In genomic region chr9:45954294-45955106, GRCm38 (mm10) we compare ENCODE assay signal across 8 mouse cellular contexts. TPM values are rescaled to one million over a fixed set of nuclear protein-coding genes. Genes with fewer than 3 reads are reported as not detected.
DNase-seq lines count a peak whose midpoint lies in the region; ATAC-seq and TF ChIP-seq lines count a peak whose summit lies in the region.

No protein-coding gene starts in this region.

- H3K9me3 ChIP-seq in limb, embryonic 14.5 days (ENCODE audit: control insufficient read depth, low read length), result no peaks in the 10 kb centered on the region
- H3K9me3 ChIP-seq in midbrain, embryonic 15.5 days, result no peaks in the 10 kb centered on the region
- H3K9me3 ChIP-seq in stomach, embryonic 14.5 days (ENCODE audit: control insufficient read depth, low read depth, low read length), result no peaks in the 10 kb centered on the region

- no peak for TF ChIP-seq CTCF in thymus, adult 2 months (IDR thresholded peaks at IDR 0.05; ENCODE audit: borderline replicate concordance, control insufficient read depth, extremely low read depth, insufficient read depth, low read length, poor library complexity)

- H3K4me3 ChIP-seq in thymus, adult 2 months (ENCODE audit: control insufficient read depth, insufficient read depth, low read length), result peak overlapping the region; percentile 94
- peak overlapping the region; percentile 93 for H3K4me3 ChIP-seq in limb, embryonic 14.5 days (replicated peaks; ENCODE audit: low read length)
- H3K4me3 ChIP-seq in midbrain, embryonic 15.5 days, result peak overlapping the region; percentile 88
- peak overlapping the region; percentile 70 for H3K4me3 ChIP-seq in stomach, embryonic 14.5 days (ENCODE audit: low read depth, low read length)

- peaks cover 19% of the 10 kb centered on the region for H3K4me1 ChIP-seq in thymus, adult 2 months (replicated peaks; ENCODE audit: control insufficient read depth, insufficient read depth, low read length)
- H3K4me1 ChIP-seq in limb, embryonic 14.5 days (ENCODE audit: control insufficient read depth, insufficient read depth, low read length), result peaks cover 15% of the 10 kb centered on the region
- peaks cover 32% of the 10 kb centered on the region for H3K4me1 ChIP-seq in midbrain, embryonic 15.5 days
- peaks cover 14% of the 10 kb centered on the region for H3K4me1 ChIP-seq in stomach, embryonic 14.5 days (ENCODE audit: control insufficient read depth, insufficient read depth, low read length)

- no peaks in the 10 kb centered on the region for H3K27me3 ChIP-seq in thymus, adult 2 months (ENCODE audit: control insufficient read depth, insufficient read depth, low read length)
- H3K27me3 ChIP-seq in limb, embryonic 14.5 days (ENCODE audit: control insufficient read depth, insufficient read depth, low read length), result no peaks in the 10 kb centered on the region
- no peaks in the 10 kb centered on the region for H3K27me3 ChIP-seq in midbrain, embryonic 15.5 days (replicated peaks)
- H3K27me3 ChIP-seq in stomach, embryonic 14.5 days (ENCODE audit: control insufficient read depth, insufficient read depth, low read length), result no peaks in the 10 kb centered on the region

- H3K4me2 ChIP-seq in limb, embryonic 14.5 days (replicated peaks; ENCODE audit: low read depth, low read length, severe bottlenecking), result peak overlapping the region; percentile 83
- peak overlapping the region; percentile 95 for H3K4me2 ChIP-seq in midbrain, embryonic 15.5 days
- peak overlapping the region; percentile 85 for H3K4me2 ChIP-seq in stomach, embryonic 14.5 days (replicated peaks; ENCODE audit: low read depth, low read length)

- WGBS in thymus, adult 2 months, result under 1% methylated on average over 62 of the region's 63 CpGs
- WGBS in limb, embryonic 14.5 days, result 1% methylated on average over 53 of the region's 63 CpGs
- under 1% methylated on average over 59 of the region's 63 CpGs for WGBS in midbrain, embryonic 15.5 days
- WGBS in stomach, embryonic 14.5 days, result under 1% methylated on average over 61 of the region's 63 CpGs

- peak overlapping the region; percentile 72 for H3K27ac ChIP-seq in thymus, adult 2 months (ENCODE audit: control insufficient read depth, insufficient read depth, low read length)
- H3K27ac ChIP-seq in limb, embryonic 14.5 days (replicated peaks; ENCODE audit: low read depth, low read length), result peak overlapping the region; percentile 85
- peak overlapping the region; percentile 83 for H3K27ac ChIP-seq in midbrain, embryonic 15.5 days
- peak overlapping the region; percentile 80; the same call in 1 of the 2 replicates for H3K27ac ChIP-seq in stomach, embryonic 14.5 days (ENCODE audit: low read length)

- ATAC-seq in limb, embryonic 14.5 days (ENCODE audit: low FRiP score, low read depth), result peak; percentile 38; the same call in 1 of the 2 replicates
- ATAC-seq in midbrain, embryonic 15.5 days (replicated peaks), result peak; percentile 49
- peak; percentile 35 for ATAC-seq in stomach, embryonic 14.5 days (ENCODE audit: insufficient number of reproducible peaks, insufficient read depth, low FRiP score, low read depth)

- peaks cover 29% of the 10 kb centered on the region for H3K36me3 ChIP-seq in thymus, adult 2 months (ENCODE audit: control insufficient read depth, insufficient read depth, low read length)
- peaks cover 26% of the 10 kb centered on the region for H3K36me3 ChIP-seq in limb, embryonic 14.5 days (ENCODE audit: control insufficient read depth, insufficient read depth, low read length)
- H3K36me3 ChIP-seq in midbrain, embryonic 15.5 days (replicated peaks), result peaks cover 4% of the 10 kb centered on the region
- peaks cover 9% of the 10 kb centered on the region for H3K36me3 ChIP-seq in stomach, embryonic 14.5 days (ENCODE audit: control insufficient read depth, insufficient read depth, low read length)

- no peak for TF ChIP-seq POLR2A in thymus, adult 2 months (IDR thresholded peaks at IDR 0.05; ENCODE audit: control insufficient read depth, extremely low read depth, insufficient read depth, low read length, poor library complexity)
- no peak for TF ChIP-seq POLR2A in limb, embryonic 14.5 days (IDR thresholded peaks at IDR 0.05; ENCODE audit: borderline replicate concordance, extremely low read depth, insufficient read depth, insufficient read length)

- H3K9ac ChIP-seq in limb, embryonic 14.5 days (ENCODE audit: low read depth, low read length, severe bottlenecking), result peak overlapping the region; percentile 88
- peak overlapping the region; percentile 81 for H3K9ac ChIP-seq in midbrain, embryonic 15.5 days
- H3K9ac ChIP-seq in stomach, embryonic 14.5 days (replicated peaks; ENCODE audit: low read depth, low read length), result peak overlapping the region; percentile 87

- DNase-seq in thymus, adult 2 months, result no peak
- DNase-seq in thymus, postnatal 25 days, result no peak
- DNase-seq in cerebellum, adult 9-10 months, result peak; percentile 65
- peak; percentile 39 to 50 for DNase-seq in frontal cortex, postnatal 14 days (ENCODE audit: low spot score in 2 of 2)
- DNase-seq in induced T-regulatory cell, adult 2 months (ENCODE audit: low read depth), result peak; percentile 78
- DNase-seq in limb, embryonic 14.5 days (ENCODE audit: low spot score), result no peak

RNA-seq across cellular contexts. Expression of gene Sidt2, which starts 0.6 kb away (rescaled TPM):
- 504 and 614 TPM in 2 replicates for polyA plus RNA-seq in thymus, adult 2 months (2012; rRNA removed)
- polyA plus RNA-seq in limb, embryonic 14.5 days (2012; rRNA removed), result 121 and 190 TPM in 2 replicates
- 56.1 and 58.7 TPM in 2 replicates for polyA plus RNA-seq in limb, embryonic 14.5 days (2014; fragmentation: Nextera tagmentation; extraction: Ambion mirVana)
- 51.9 and 52.8 TPM in 2 replicates for polyA plus RNA-seq in midbrain, embryonic 15.5 days (2015; fragmentation: Nextera tagmentation; extraction: Ambion mirVana)
- polyA plus RNA-seq in stomach, embryonic 14.5 days (2014; fragmentation: Nextera tagmentation; extraction: Ambion mirVana), result 41.5 and 42.1 TPM in 2 replicates

RNA-seq across cellular contexts. Expression of gene Tagln, which starts 18.6 kb away (rescaled TPM):
- polyA plus RNA-seq in thymus, adult 2 months (2012; rRNA removed), result 66.3 and 69.5 TPM in 2 replicates
- polyA plus RNA-seq in limb, embryonic 14.5 days (2012; rRNA removed), result 27.8 and 29.8 TPM in 2 replicates
- 31.7 and 35.7 TPM in 2 replicates for polyA plus RNA-seq in limb, embryonic 14.5 days (2014; fragmentation: Nextera tagmentation; extraction: Ambion mirVana)
- 5.3 and 5.7 TPM in 2 replicates for polyA plus RNA-seq in midbrain, embryonic 15.5 days (2015; fragmentation: Nextera tagmentation; extraction: Ambion mirVana)
- polyA plus RNA-seq in stomach, embryonic 14.5 days (2014; fragmentation: Nextera tagmentation; extraction: Ambion mirVana), result 573 and 578 TPM in 2 replicates

RNA-seq across cellular contexts. Expression of gene Rnf214, which starts 47.8 kb away (rescaled TPM):
- 23.1 and 30.4 TPM in 2 replicates for polyA plus RNA-seq in thymus, adult 2 months (2012; rRNA removed)
- 27.6 and 31.5 TPM in 2 replicates for polyA plus RNA-seq in limb, embryonic 14.5 days (2012; rRNA removed)
- polyA plus RNA-seq in limb, embryonic 14.5 days (2014; fragmentation: Nextera tagmentation; extraction: Ambion mirVana), result 55.7 and 57.0 TPM in 2 replicates
- polyA plus RNA-seq in midbrain, embryonic 15.5 days (2015; fragmentation: Nextera tagmentation; extraction: Ambion mirVana), result 106 and 112 TPM in 2 replicates
- polyA plus RNA-seq in stomach, embryonic 14.5 days (2014; fragmentation: Nextera tagmentation; extraction: Ambion mirVana), result 65.4 and 77.0 TPM in 2 replicates

RNA-seq across cellular contexts. Expression of gene Pcsk7, which starts 48.2 kb away (rescaled TPM):
- polyA plus RNA-seq in thymus, adult 2 months (2012; rRNA removed), result 72.8 and 85.1 TPM in 2 replicates
- polyA plus RNA-seq in limb, embryonic 14.5 days (2012; rRNA removed), result 33.3 and 36.6 TPM in 2 replicates
- polyA plus RNA-seq in limb, embryonic 14.5 days (2014; fragmentation: Nextera tagmentation; extraction: Ambion mirVana), result 17.3 and 17.9 TPM in 2 replicates
- 26.0 and 27.5 TPM in 2 replicates for polyA plus RNA-seq in midbrain, embryonic 15.5 days (2015; fragmentation: Nextera tagmentation; extraction: Ambion mirVana)
- 13.5 and 17.5 TPM in 2 replicates for polyA plus RNA-seq in stomach, embryonic 14.5 days (2014; fragmentation: Nextera tagmentation; extraction: Ambion mirVana)

RNA-seq across cellular contexts. Expression of gene Pafah1b2, which starts 58.0 kb away (rescaled TPM):
- 24.4 and 27.3 TPM in 2 replicates for polyA plus RNA-seq in thymus, adult 2 months (2012; rRNA removed)
- 70.1 and 87.2 TPM in 2 replicates for polyA plus RNA-seq in limb, embryonic 14.5 days (2012; rRNA removed)
- 174 and 175 TPM in 2 replicates for polyA plus RNA-seq in limb, embryonic 14.5 days (2014; fragmentation: Nextera tagmentation; extraction: Ambion mirVana)
- polyA plus RNA-seq in midbrain, embryonic 15.5 days (2015; fragmentation: Nextera tagmentation; extraction: Ambion mirVana), result 269 and 290 TPM in 2 replicates
- polyA plus RNA-seq in stomach, embryonic 14.5 days (2014; fragmentation: Nextera tagmentation; extraction: Ambion mirVana), result 177 and 180 TPM in 2 replicates

Comparison
In these comparisons a context has a peak if more than half of its experiments do, and no peak if none do; other contexts are left out.
1. DNase-seq: peak in cerebellum, adult 9-10 months (single experiment), frontal cortex, postnatal 14 days (2 of 2) and induced T-regulatory cell, adult 2 months (single experiment); none in thymus, adult 2 months (single experiment), thymus, postnatal 25 days (single experiment) and limb, embryonic 14.5 days (single experiment).
2. Peak in every context shown above with its lines, with median percentiles within 50 percentile points of each other: H3K27ac ChIP-seq, H3K4me3 ChIP-seq, ATAC-seq, H3K4me2 ChIP-seq and H3K9ac ChIP-seq.